Comparison of ENCODE assay signal across 17 mouse cellular contexts in genomic region chr5:64269669-64270068, GRCm38 (mm10).
DNase-seq lines count a peak whose midpoint lies in the region; ATAC-seq lines count a peak whose summit lies in the region.
"Had no signal": no experiment of that assay in that cellular context is flagged by ENCODE, and none has a peak within 500 bp of the region (broad histone marks: within the 10 kb centered on the region; RNA-seq: fewer than 3 reads in every experiment).

No protein-coding gene starts in this region.

- H3K9ac ChIP-seq in forebrain, embryonic 14.5 days (ENCODE audit: low read length), result no peak overlapping the region
- no peak overlapping the region for H3K9ac ChIP-seq in forebrain, embryonic 12.5 days
- H3K9ac ChIP-seq in lung, embryonic 16.5 days (ENCODE audit: low read length), result no peak overlapping the region
- H3K9ac ChIP-seq in limb, embryonic 11.5 days (ENCODE audit: low read length), result no peak overlapping the region
- H3K9ac ChIP-seq: midbrain, embryonic 12.5 days had no signal

- H3K36me3 ChIP-seq in forebrain, embryonic 14.5 days (ENCODE audit: control insufficient read depth, insufficient read depth, low read length), result peaks cover 5% of the 10 kb centered on the region; the same call in 1 of the 2 replicates
- H3K36me3 ChIP-seq in forebrain, embryonic 12.5 days (replicated peaks), result 0 out of 2 replicates have a peak, but pooled peaks cover 13% of the 10 kb centered on the region
- peaks cover 5% of the 10 kb centered on the region; the same call in 1 of the 2 replicates for H3K36me3 ChIP-seq in lung, embryonic 16.5 days (ENCODE audit: control insufficient read depth, insufficient read depth, low read length)
- no peaks in the 10 kb centered on the region; the same call in 1 of the 2 replicates for H3K36me3 ChIP-seq in limb, embryonic 11.5 days (ENCODE audit: control insufficient read depth, insufficient read depth, low read length)

- WGBS in forebrain, embryonic 14.5 days, result 15% methylated on average over 7 of the region's 7 CpGs
- WGBS in forebrain, embryonic 12.5 days, result 16% methylated on average over 7 of the region's 7 CpGs
- WGBS in lung, embryonic 16.5 days, result 39% methylated on average over 7 of the region's 7 CpGs
- WGBS in limb, embryonic 11.5 days, result 56% methylated on average over 7 of the region's 7 CpGs

- H3K4me3 ChIP-seq in forebrain, embryonic 14.5 days (ENCODE audit: low read depth, low read length), result no peak overlapping the region
- H3K4me3 ChIP-seq in forebrain, embryonic 12.5 days (replicated peaks), result no peak overlapping the region
- no peak overlapping the region for H3K4me3 ChIP-seq in lung, embryonic 16.5 days (ENCODE audit: low read length)
- H3K4me3 ChIP-seq in brown adipose tissue, adult 24 weeks (ENCODE audit: insufficient read depth, low read depth, low read length), result no peak overlapping the region
- H3K4me3 ChIP-seq in limb, embryonic 11.5 days (ENCODE audit: low read depth, low read length), result no peak overlapping the region
- H3K4me3 ChIP-seq: erythroblast, embryonic 14.5 days; heart, adult 2 months; midbrain, embryonic 12.5 days had no signal

- DNase-seq in forebrain, embryonic 14.5 days (ENCODE audit: low spot score), result no peak
- DNase-seq in lung, adult 18-20 months, result no peak
- DNase-seq in limb, embryonic 11.5 days (ENCODE audit: low spot score), result peak; percentile 24
- DNase-seq in right cerebral cortex, postnatal 25 days, result no peak
- DNase-seq in cerebellum, postnatal 25 days, result no peak
- DNase-seq: adrenal gland, postnatal 25 days; B cell, adult 2 months; cerebellum, postnatal 36 days; heart, adult 2 months; left cerebral cortex, postnatal 4 days had no signal

- H3K9me3 ChIP-seq in forebrain, embryonic 14.5 days (replicated peaks; ENCODE audit: control insufficient read depth, low read length), result no peaks in the 10 kb centered on the region
- H3K9me3 ChIP-seq in forebrain, embryonic 12.5 days, result no peaks in the 10 kb centered on the region
- no peaks in the 10 kb centered on the region for H3K9me3 ChIP-seq in lung, embryonic 16.5 days (ENCODE audit: control insufficient read depth, low read length)
- no peaks in the 10 kb centered on the region for H3K9me3 ChIP-seq in limb, embryonic 11.5 days (ENCODE audit: control insufficient read depth, low read length)
- H3K9me3 ChIP-seq: midbrain, embryonic 12.5 days had no signal

- no peak overlapping the region for H3K4me2 ChIP-seq in forebrain, embryonic 14.5 days (ENCODE audit: low read length)
- H3K4me2 ChIP-seq in forebrain, embryonic 12.5 days, result no peak overlapping the region
- no peak overlapping the region for H3K4me2 ChIP-seq in lung, embryonic 16.5 days (ENCODE audit: low read depth, low read length)
- no peak overlapping the region for H3K4me2 ChIP-seq in limb, embryonic 11.5 days (ENCODE audit: low read depth, severe bottlenecking)
- H3K4me2 ChIP-seq: midbrain, embryonic 12.5 days had no signal

- no peaks in the 10 kb centered on the region for H3K27me3 ChIP-seq in forebrain, embryonic 14.5 days (replicated peaks; ENCODE audit: control insufficient read depth, insufficient read depth, low read length)
- H3K27me3 ChIP-seq in forebrain, embryonic 12.5 days, result no peaks in the 10 kb centered on the region
- no peaks in the 10 kb centered on the region for H3K27me3 ChIP-seq in lung, embryonic 16.5 days (ENCODE audit: control insufficient read depth, insufficient read depth, low read depth, low read length)
- H3K27me3 ChIP-seq in limb, embryonic 11.5 days (ENCODE audit: control insufficient read depth, insufficient read depth, low read length), result no peaks in the 10 kb centered on the region
- H3K27me3 ChIP-seq: midbrain, embryonic 12.5 days had no signal

- no peaks in the 10 kb centered on the region for H3K4me1 ChIP-seq in forebrain, embryonic 14.5 days (ENCODE audit: control insufficient read depth, insufficient read depth, low read length)
- H3K4me1 ChIP-seq in forebrain, embryonic 12.5 days, result peaks cover 7% of the 10 kb centered on the region
- no peaks in the 10 kb centered on the region for H3K4me1 ChIP-seq in lung, embryonic 16.5 days (replicated peaks; ENCODE audit: control insufficient read depth, insufficient read depth, low read length)
- H3K4me1 ChIP-seq in brown adipose tissue, adult 24 weeks (ENCODE audit: control insufficient read depth, insufficient read depth, insufficient read length, low read length), result peaks cover under 1% of the 10 kb centered on the region
- H3K4me1 ChIP-seq in limb, embryonic 11.5 days (ENCODE audit: control insufficient read depth, insufficient read depth, low read length), result peaks cover 6% of the 10 kb centered on the region

- ATAC-seq in forebrain, embryonic 14.5 days, result peak; percentile 16; the same call in 1 of the 2 replicates
- ATAC-seq in forebrain, embryonic 12.5 days (ENCODE audit: low FRiP score), result no peak
- ATAC-seq in lung, embryonic 16.5 days (ENCODE audit: low read depth), result peak; percentile 45; the same call in 1 of the 2 replicates
- no peak for ATAC-seq in limb, embryonic 11.5 days (ENCODE audit: insufficient number of reproducible peaks, low FRiP score, low TSS enrichment, low read depth)
- ATAC-seq: hindbrain, embryonic 16.5 days had no signal

- no peak overlapping the region for H3K27ac ChIP-seq in forebrain, embryonic 14.5 days (ENCODE audit: low read depth, low read length)
- H3K27ac ChIP-seq in forebrain, embryonic 12.5 days, result no peak overlapping the region
- H3K27ac ChIP-seq in lung, embryonic 16.5 days (ENCODE audit: low read length), result peak overlapping the region; percentile 29; the same call in 1 of the 2 replicates
- H3K27ac ChIP-seq in brown adipose tissue, adult 24 weeks (replicated peaks; ENCODE audit: low read depth, low read length), result 0 out of 2 replicates have a peak overlapping the region, but pooled peaks have one; percentile 17
- peak overlapping the region; percentile 62; the same call in 1 of the 2 replicates for H3K27ac ChIP-seq in limb, embryonic 11.5 days (replicated peaks; ENCODE audit: low read depth, low read length)
- H3K27ac ChIP-seq: heart, adult 2 months; kidney, postnatal 0 days; midbrain, embryonic 12.5 days had no signal

Comparison
In these comparisons a context has a peak if more than half of its experiments do, and no peak if none do; other contexts are left out.
1. ATAC-seq: peak in forebrain, embryonic 14.5 days (single experiment) and lung, embryonic 16.5 days (single experiment); none in forebrain, embryonic 12.5 days (single experiment) and limb, embryonic 11.5 days (single experiment).
2. H3K27ac ChIP-seq: peak in lung, embryonic 16.5 days (single experiment), brown adipose tissue, adult 24 weeks (single experiment) and limb, embryonic 11.5 days (single experiment); none in forebrain, embryonic 14.5 days (single experiment) and forebrain, embryonic 12.5 days (single experiment).